Mouse (Mus musculus) liver, embryonic 14.5 days (tissue): ENCODE data around the gene Sh3d19. TPM values are rescaled to one million over a fixed set of nuclear protein-coding genes. Genes with fewer than 3 reads are reported as not detected.

Experiments used
- ATAC-seq: fragments of 200-750 bp; cut with Nextera tagmentation; 2 replicates; pipeline ENCODE4 v1.8.0; 2017; ENCODE audit warnings: moderate number of reproducible peaks, mild to moderate bottlenecking, moderate library complexity; ENCODE audit not compliant: insufficient read depth
- DNase-seq, 3 experiments: peaks; one replicate each; pipeline ENCODE4 v3.0.0-alpha.2; 2012 to 2013; ENCODE audit warnings: low read depth in 3 of 3, low spot score in 3 of 3
- H3K27ac ChIP-seq: fragments of 300-500 bp; sonication (generic); 2 replicates; pipeline ENCODE4 v1.5.1; 2014; ENCODE audit warnings: moderate library complexity, mild to moderate bottlenecking, control low read depth, inconsistent platforms
- H3K27me3 ChIP-seq: fragments of 300-500 bp; sonication (generic); 2 replicates; pipeline ENCODE4 v1.6.1; 2014; ENCODE audit warnings: mild to moderate bottlenecking, low read length, moderate library complexity; ENCODE audit not compliant: control insufficient read depth, insufficient read depth
- H3K36me3 ChIP-seq: fragments of 300-500 bp; sonication (generic); replicated peaks from 2 replicates; pipeline ENCODE4 v1.6.1; 2014; ENCODE audit warnings: low read depth; ENCODE audit not compliant: control insufficient read depth, insufficient read depth
- H3K4me1 ChIP-seq, 2 experiments: fragments of 200-500 bp in 1 of 2; fragments of 300-500 bp in 1 of 2; sonication (generic) in 1 of 2; replicated peaks; 2 replicates each; pipeline ENCODE4 v1.6.1; 2012 to 2014; ENCODE audit warnings: antibody characterized with exemption in 1 of 2, inconsistent platforms in 1 of 2, low read length in 1 of 2; ENCODE audit not compliant: control insufficient read depth in 2 of 2, insufficient read depth in 2 of 2
- H3K4me2 ChIP-seq: fragments of 300-500 bp; sonication (generic); 2 replicates; pipeline ENCODE4 v1.6.1; 2014; ENCODE audit warnings: low read depth, mild to moderate bottlenecking, control low read depth, moderate library complexity
- H3K4me3 ChIP-seq, 2 experiments: fragments of 200-500 bp in 1 of 2; fragments of 300-500 bp in 1 of 2; sonication (generic) in 1 of 2; 2 replicates each; pipeline ENCODE4 v1.5.1; 2012 to 2014; ENCODE audit warnings: low read depth in 2 of 2, low read length in 2 of 2, mild to moderate bottlenecking in 2 of 2, control low read depth in 1 of 2, inconsistent platforms in 1 of 2, moderate library complexity in 1 of 2; ENCODE audit not compliant: insufficient read depth in 1 of 2
- H3K9ac ChIP-seq: fragments of 300-500 bp; sonication (generic); replicated peaks from 2 replicates; pipeline ENCODE4 v1.6.1; 2014; ENCODE audit warnings: mild to moderate bottlenecking, control low read depth, moderate library complexity
- H3K9me3 ChIP-seq: fragments of 300-500 bp; sonication (generic); 2 replicates; pipeline ENCODE4 v1.6.1; 2016; ENCODE audit warnings: low read length, mixed read lengths; ENCODE audit not compliant: control insufficient read depth
- CTCF ChIP-seq: IDR thresholded peaks from 2 replicates; pipeline ENCODE4 v1.5.1; 2016; ENCODE audit warnings: antibody characterized with exemption, low read depth, control low read depth
- EP300 ChIP-seq: IDR thresholded peaks from 2 replicates; pipeline ENCODE4 v1.6.1; 2016; ENCODE audit warnings: antibody characterized with exemption, low read depth
- WGBS: fragments of 180-500 bp; shearing (Covaris S2); extraction: QIAGEN DNeasy Blood & Tissue Kit; methylation state at CpG from one replicate; pipeline ENCODE4 v1.1.7; 2014; ENCODE audit not compliant: insufficient replicate concordance; 5-methylcytosine and 5-hydroxymethylcytosine counted together
- polyA plus RNA-seq, 2 experiments: library from polyadenylated mRNA; depleted of rRNA in 1 of 2; stranded (reverse) in 1 of 2; unstranded in 1 of 2; fragments of >200 nt; fragmentation: Nextera tagmentation in 1 of 2; extraction: Ambion mirVana in 1 of 2; gene quantifications; 2 replicates each; pipeline versions ENCODE4 v1.2.1 to v1.2.3; 2012 to 2014

Gene Sh3d19
- polyA plus RNA-seq, 2 experiments = 5.5 to 6.3 TPM

DNA sequence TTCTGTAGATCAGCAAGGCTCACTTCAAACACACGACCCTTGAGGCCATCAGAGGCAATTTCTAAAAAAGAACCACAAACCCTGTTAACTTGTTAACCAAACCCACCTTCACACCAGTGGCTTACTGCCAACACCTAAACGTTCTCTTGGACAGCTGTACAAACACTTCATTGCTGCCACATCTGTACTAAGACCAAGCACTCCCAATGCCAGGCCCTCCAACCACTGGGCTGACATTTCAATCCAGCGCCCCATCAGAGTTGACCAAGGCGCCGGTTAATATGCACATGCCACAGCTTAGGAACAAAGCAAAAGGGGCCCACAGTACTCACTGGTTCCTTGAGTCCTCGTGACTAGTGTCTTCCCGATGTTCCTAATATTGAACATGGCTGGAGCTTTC is 170.5 kb downstream of the Sh3d19 start:
- peak overlapping the region; percentile 91 for H3K4me2 ChIP-seq
- no peak for TF ChIP-seq EP300
- TF ChIP-seq CTCF = no peak
- peaks cover 8 to 17% of the 10 kb centered on the region in 2 experiments for H3K4me1 ChIP-seq
- H3K4me3 ChIP-seq = peak overlapping the region; percentile 97 to 99
- no peaks in the 10 kb centered on the region for H3K9me3 ChIP-seq
- H3K27ac ChIP-seq = peak overlapping the region; percentile 76
- H3K36me3 ChIP-seq = peaks cover 51% of the 10 kb centered on the region
- DNase-seq (no peak), ATAC-seq (no peak)
- 4% methylated on average over 7 of the region's 7 CpGs for WGBS
- peak overlapping the region; percentile 100 for H3K9ac ChIP-seq
- H3K27me3 ChIP-seq = no peaks in the 10 kb centered on the region

DNA sequence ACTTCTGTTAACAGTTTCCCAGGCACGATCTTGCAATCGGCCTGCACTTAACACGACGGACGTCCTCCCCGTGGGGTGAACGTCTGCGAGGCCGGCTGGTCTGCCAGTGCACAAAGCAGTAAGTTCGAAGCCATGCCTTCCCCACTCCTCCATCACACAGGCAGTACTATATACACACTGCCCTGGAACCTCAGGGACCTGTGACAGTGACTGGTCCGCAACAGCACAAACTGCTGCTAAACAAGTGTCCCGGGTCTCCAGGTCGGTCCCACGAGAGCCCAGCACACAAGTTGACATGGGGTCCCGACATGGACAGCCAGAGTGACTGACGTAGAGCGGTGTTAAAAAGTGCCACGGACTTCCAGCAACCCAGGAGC is 171.0 kb downstream of the Sh3d19 start:
- ATAC-seq = peak; percentile 9

DNA sequence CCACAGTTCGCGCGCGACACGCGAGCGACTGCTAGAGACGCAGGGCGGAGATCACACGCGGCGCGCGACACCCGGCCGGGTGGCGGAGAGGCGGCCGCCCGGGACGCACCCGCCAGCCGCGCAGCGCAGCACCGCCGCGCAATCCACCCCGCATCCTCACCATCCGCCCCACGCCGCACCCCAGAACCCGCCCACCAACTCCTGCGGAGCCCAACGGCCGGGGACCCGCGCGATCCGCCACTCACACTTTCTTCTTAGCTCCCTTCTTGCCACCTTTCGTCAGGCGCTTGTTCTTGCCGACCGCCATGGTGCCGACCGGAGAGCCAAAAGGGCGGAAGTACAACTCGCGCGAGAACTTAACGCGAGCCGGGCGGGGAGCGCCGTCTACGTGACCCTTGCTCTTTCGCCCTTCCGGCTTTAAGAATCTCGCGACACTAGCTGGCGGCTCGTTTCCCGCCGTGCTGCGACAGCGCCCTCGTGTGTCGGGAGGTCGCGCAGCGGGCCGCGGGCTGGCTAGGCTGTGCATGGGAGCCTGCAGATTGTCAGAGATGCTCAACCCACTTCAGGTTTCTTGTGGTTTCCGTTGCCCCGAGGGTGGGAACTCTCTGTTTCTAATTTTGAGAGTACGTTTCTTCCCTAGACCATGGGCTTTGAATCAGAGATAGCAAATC is 171.5 kb downstream of the Sh3d19 start, which contains the start of gene Rps3a1:
Gene Rps3a1 (minus strand): TSS at position 440 of the 671 bp plus-strand sequence.
- peaks cover 40% of the 10 kb centered on the region for H3K36me3 ChIP-seq
- peak; percentile 100 for TF ChIP-seq CTCF
- TF ChIP-seq EP300 = peak; percentile 86
- peak; percentile 97 for ATAC-seq
- DNase-seq = peak; percentile 94 to 96 (median 95)
- H3K4me2 ChIP-seq = peak within 1 kb of the TSS; percentile 91
- peak within 1 kb of the TSS; percentile 97 to 99 for H3K4me3 ChIP-seq
- H3K27ac ChIP-seq = peak within 1 kb of the TSS; percentile 76
- peaks cover 6 to 15% of the 10 kb centered on the region in 2 experiments for H3K4me1 ChIP-seq
- no peaks in the 10 kb centered on the region for H3K27me3 ChIP-seq
- no peaks in the 10 kb centered on the region for H3K9me3 ChIP-seq
- H3K9ac ChIP-seq = peak within 1 kb of the TSS; percentile 100
- under 1% methylated on average over 77 of the region's 77 CpGs for WGBS

More for the DNA sequence above, 171.0 kb downstream of the Sh3d19 start:
- TF ChIP-seq EP300 = no peak
- no peak for TF ChIP-seq CTCF
- Histone ChIP-seq H3K4me1 (peaks cover 7 to 15% of the 10 kb centered on the region in 2 experiments), H3K4me3 (peak overlapping the region; percentile 97 to 99), H3K27me3 (no peaks in the 10 kb centered on the region), H3K27ac (peak overlapping the region; percentile 76), H3K9me3 (no peaks in the 10 kb centered on the region), H3K4me2 (peak overlapping the region; percentile 91), H3K36me3 (peaks cover 46% of the 10 kb centered on the region), H3K9ac (peak overlapping the region; percentile 100)
- DNase-seq = no peak
- WGBS = 0% methylated on average over 18 of the region's 18 CpGs

DNA sequence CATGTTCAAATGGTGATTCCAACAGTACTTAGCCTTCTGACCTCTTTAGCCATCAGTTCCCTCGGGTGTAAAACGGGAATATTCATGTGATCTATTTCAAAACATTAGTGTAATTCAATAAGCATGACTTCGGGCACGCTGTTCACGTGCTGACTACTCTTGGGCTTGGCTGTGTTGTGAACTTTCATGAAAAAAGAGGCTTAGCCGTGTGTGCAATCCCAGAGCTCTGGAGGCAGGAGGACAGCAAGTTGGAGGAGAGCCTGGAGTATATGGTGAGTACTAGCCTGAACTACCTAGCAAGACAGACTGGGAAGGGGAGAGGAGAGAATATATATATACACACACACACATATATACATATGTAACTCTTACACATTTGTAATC is 172.0 kb downstream of the Sh3d19 start:
- Histone ChIP-seq H3K36me3 (peaks cover 35% of the 10 kb centered on the region), H3K4me2 (peak overlapping the region; percentile 50), H3K27ac (no peak overlapping the region), H3K4me1 (peaks cover 4 to 13% of the 10 kb centered on the region in 2 experiments), H3K9me3 (no peaks in the 10 kb centered on the region), H3K27me3 (no peaks in the 10 kb centered on the region), H3K9ac (no peak overlapping the region; the same call in 1 of the 2 replicates), H3K4me3 (peak overlapping the region in 1 of 2 experiments; percentile 99; a peak in 2 of 4 replicates)
- TF ChIP-seq EP300 = no peak
- TF ChIP-seq CTCF = no peak
- DNase-seq = no peak
- 0 out of 2 replicates have a peak, but pooled peaks have one; percentile 1 for ATAC-seq
- WGBS = 17% methylated on average over 6 of the region's 6 CpGs

DNA sequence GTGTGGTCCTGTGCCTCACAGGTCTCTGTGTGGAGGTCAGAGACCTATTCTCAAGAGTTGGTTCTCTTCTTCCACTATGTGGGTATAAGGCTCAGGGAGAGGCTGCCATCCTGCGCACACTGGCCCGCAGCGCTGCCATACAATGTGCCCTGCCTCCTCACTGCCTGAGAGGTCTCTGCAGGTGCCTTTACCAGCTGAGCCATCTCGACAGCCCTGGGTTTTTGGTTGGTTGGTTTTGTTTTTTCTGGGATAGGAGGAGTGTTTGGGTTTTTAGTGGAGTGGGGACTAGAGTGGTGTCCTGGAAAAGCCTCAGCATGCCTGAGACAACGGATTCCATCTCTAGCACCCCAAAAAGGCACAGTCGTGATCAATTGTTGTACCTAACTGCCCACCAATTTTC is 172.4 kb downstream of the Sh3d19 start:
- Histone ChIP-seq H3K4me3 (no peak overlapping the region), H3K36me3 (peaks cover 31% of the 10 kb centered on the region), H3K9ac (no peak overlapping the region), H3K9me3 (no peaks in the 10 kb centered on the region), H3K27ac (no peak overlapping the region), H3K4me1 (peaks cover 4 to 13% of the 10 kb centered on the region in 2 experiments), H3K27me3 (no peaks in the 10 kb centered on the region), H3K4me2 (peak overlapping the region; percentile 50; the same call in 1 of the 2 replicates)
- 79% methylated on average over 6 of the region's 6 CpGs for WGBS
- ATAC-seq (no peak), DNase-seq (no peak)
- no peak for TF ChIP-seq CTCF
- no peak for TF ChIP-seq EP300
